Mouse (Mus musculus): Measurements from ENCODE around the gene Peli2. TPM values are rescaled to one million over a fixed set of nuclear protein-coding genes. Genes with fewer than 3 reads are reported as not detected.

Peli2 gene
- total and polyA plus RNA-seq, 3 experiments: 10.1 to 20.3 (median 17.2) TPM

DNA sequence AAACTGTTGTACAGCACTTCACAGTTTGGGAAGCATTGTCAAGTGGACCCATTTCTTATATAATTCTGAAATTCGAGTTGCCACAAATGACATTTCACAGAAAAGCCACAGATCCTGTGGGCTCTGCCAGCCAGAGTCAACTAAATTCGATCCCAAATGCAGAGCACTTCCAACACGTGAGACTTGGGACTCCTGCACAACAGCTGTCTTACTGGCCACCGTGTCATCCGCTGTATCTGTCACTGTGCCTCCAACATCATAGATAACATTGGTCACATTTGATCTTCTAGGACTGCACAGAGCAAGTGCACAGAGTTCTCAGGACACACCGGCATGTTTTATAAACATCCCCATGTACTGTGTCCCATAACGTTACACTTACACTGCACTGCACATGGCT is 14.2 kb upstream of the Peli2 start:
- Histone ChIP-seq H3K27ac (no peak overlapping the region), H3K4me1 (ENCODE audit: control insufficient read depth, insufficient read depth, low read length) (no peaks in the 10 kb centered on the region), H3K27me3 (ENCODE audit: control insufficient read depth, insufficient read depth, low read length) (no peaks in the 10 kb centered on the region), H3K4me3 (no peak overlapping the region), H3K9ac (ENCODE audit: low read depth, low read length) (no peak overlapping the region), H3K79me2 (replicated peaks; ENCODE audit: control insufficient read depth, insufficient read depth, low read length) (no peaks in the 10 kb centered on the region), H3K36me3 (ENCODE audit: control insufficient read depth, insufficient read depth, low read length) (no peaks in the 10 kb centered on the region)
- no peak for TF ChIP-seq POLR2A (IDR thresholded peaks at IDR 0.05; ENCODE audit: insufficient read depth, low read depth, low read length)
- DNase-seq: no peak
- 77% methylated on average over 7 of the region's 7 CpGs for WGBS
- intact Hi-C loops (cut with DNase I): no loop called here

- H3K9ac ChIP-seq (ENCODE audit: low read depth, low read length): no peak overlapping the region
- H3K4me1 ChIP-seq (ENCODE audit: control insufficient read depth, insufficient read depth, low read length): peaks cover 2% of the 10 kb centered on the region
- intact Hi-C loops (cut with DNase I): no loop called here
- no peaks in the 10 kb centered on the region for H3K79me2 ChIP-seq (replicated peaks; ENCODE audit: control insufficient read depth, insufficient read depth, low read length)
- TF ChIP-seq POLR2A (IDR thresholded peaks at IDR 0.05; ENCODE audit: insufficient read depth, low read depth, low read length): no peak
- TF ChIP-seq CTCF (IDR thresholded peaks at IDR 0.05): no peak
- TF ChIP-seq EP300 (IDR thresholded peaks at IDR 0.05; ENCODE audit: insufficient read depth, low read depth, low read length): no peak
- H3K4me3 ChIP-seq: no peak overlapping the region
- WGBS: 90% methylated on average over 5 of the region's 5 CpGs
- DNase-seq: no peak
- H3K27ac ChIP-seq: no peak overlapping the region
- no peaks in the 10 kb centered on the region for H3K36me3 ChIP-seq (ENCODE audit: control insufficient read depth, insufficient read depth, low read length)
- no peaks in the 10 kb centered on the region for H3K27me3 ChIP-seq (ENCODE audit: control insufficient read depth, insufficient read depth, low read length)
Observed at GRCm38 (mm10) chr14:48117986-48118385, 2.6 kb upstream of the Peli2 start.

DNA sequence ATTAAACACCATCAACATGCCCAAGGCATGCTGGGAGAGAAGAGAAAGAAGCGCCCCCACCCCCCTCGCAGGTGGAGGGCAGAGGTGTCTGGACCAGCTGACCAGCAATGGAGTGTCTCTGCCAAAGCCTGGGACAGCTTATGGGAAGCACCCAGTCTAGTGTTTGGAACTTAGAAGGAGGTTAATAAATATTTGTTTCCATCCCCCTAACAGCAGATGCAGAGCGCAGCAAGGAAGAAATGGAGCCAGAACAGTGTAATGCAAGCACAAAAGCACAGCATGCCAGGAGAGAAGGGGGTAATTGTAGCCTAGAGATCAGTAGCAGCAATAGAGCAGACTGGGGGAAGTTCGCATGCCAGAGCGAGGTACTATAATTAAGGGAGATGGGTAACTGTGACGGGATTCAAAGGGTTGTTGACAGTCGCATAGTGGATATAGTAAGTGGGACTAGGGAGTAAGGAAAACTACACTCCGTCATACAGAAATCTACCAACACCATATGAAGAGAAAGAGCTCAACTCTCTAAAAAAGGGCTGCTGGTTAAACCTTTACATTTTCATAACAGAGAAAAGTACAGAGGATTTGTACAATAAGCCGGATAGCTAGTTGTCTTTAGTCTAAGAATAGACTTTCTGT is 1.5 kb upstream of the Peli2 start:
- TF ChIP-seq EP300 (IDR thresholded peaks at IDR 0.05; ENCODE audit: insufficient read depth, low read depth, low read length) (no peak), CTCF (IDR thresholded peaks at IDR 0.05) (no peak), POLR2A (IDR thresholded peaks at IDR 0.05; ENCODE audit: insufficient read depth, low read depth, low read length) (no peak)
- intact Hi-C loops (cut with DNase I): no loop called here
- no peaks in the 10 kb centered on the region for H3K27me3 ChIP-seq (ENCODE audit: control insufficient read depth, insufficient read depth, low read length)

GRCm38 (mm10) chr14:48119648-48120270 is 864 bp upstream of the Peli2 start:
- intact Hi-C loops (cut with DNase I): loop anchor here (5.0 kb wide), 3 partner anchors 83 to 238 kb away; no protein-coding TSS in a partner anchor
- no peak for DNase-seq
- TF ChIP-seq EP300 (IDR thresholded peaks at IDR 0.05; ENCODE audit: insufficient read depth, low read depth, low read length): no peak
- TF ChIP-seq CTCF (IDR thresholded peaks at IDR 0.05): no peak
- no peak for TF ChIP-seq POLR2A (IDR thresholded peaks at IDR 0.05; ENCODE audit: insufficient read depth, low read depth, low read length)
- 15% methylated on average over 17 of the region's 17 CpGs for WGBS
- Histone ChIP-seq H3K4me3 (peak overlapping the region; percentile 65), H3K27me3 (ENCODE audit: control insufficient read depth, insufficient read depth, low read length) (no peaks in the 10 kb centered on the region), H3K27ac (peak overlapping the region; percentile 91), H3K4me1 (ENCODE audit: control insufficient read depth, insufficient read depth, low read length) (peaks cover 4% of the 10 kb centered on the region), H3K36me3 (ENCODE audit: control insufficient read depth, insufficient read depth, low read length) (no peaks in the 10 kb centered on the region), H3K9ac (ENCODE audit: low read depth, low read length) (no peak overlapping the region), H3K79me2 (replicated peaks; ENCODE audit: control insufficient read depth, insufficient read depth, low read length) (peaks cover 1% of the 10 kb centered on the region; the same call in 1 of the 2 replicates)

More for the DNA sequence above, 1.5 kb upstream of the Peli2 start:
- no peak overlapping the region for H3K27ac ChIP-seq
- H3K36me3 ChIP-seq (ENCODE audit: control insufficient read depth, insufficient read depth, low read length): no peaks in the 10 kb centered on the region
- no peak overlapping the region for H3K9ac ChIP-seq (ENCODE audit: low read depth, low read length)
- H3K4me3 ChIP-seq: no peak overlapping the region
- H3K79me2 ChIP-seq (replicated peaks; ENCODE audit: control insufficient read depth, insufficient read depth, low read length): 0 out of 2 replicates have a peak, but pooled peaks cover 1% of the 10 kb centered on the region
- peaks cover 4% of the 10 kb centered on the region for H3K4me1 ChIP-seq (ENCODE audit: control insufficient read depth, insufficient read depth, low read length)
- WGBS: 43% methylated on average over 9 of the region's 9 CpGs
- no peak for DNase-seq

- H3K4me3 ChIP-seq: peak overlapping the region; percentile 65
- intact Hi-C loops (cut with DNase I): loop anchor here (5.0 kb wide), 3 partner anchors 82 to 237 kb away; no protein-coding TSS in a partner anchor
- peaks cover 6% of the 10 kb centered on the region for H3K4me1 ChIP-seq (ENCODE audit: control insufficient read depth, insufficient read depth, low read length)
- H3K79me2 ChIP-seq (replicated peaks; ENCODE audit: control insufficient read depth, insufficient read depth, low read length): peaks cover 1% of the 10 kb centered on the region
- H3K27me3 ChIP-seq (ENCODE audit: control insufficient read depth, insufficient read depth, low read length): no peaks in the 10 kb centered on the region
- peak overlapping the region; percentile 98 for H3K9ac ChIP-seq (ENCODE audit: low read depth, low read length)
- WGBS: under 1% methylated on average over 10 of the region's 10 CpGs
- TF ChIP-seq EP300 (IDR thresholded peaks at IDR 0.05; ENCODE audit: insufficient read depth, low read depth, low read length): no peak
- no peak for TF ChIP-seq POLR2A (IDR thresholded peaks at IDR 0.05; ENCODE audit: insufficient read depth, low read depth, low read length)
- TF ChIP-seq CTCF (IDR thresholded peaks at IDR 0.05): no peak
- no peak for DNase-seq
- peak overlapping the region; percentile 91 for H3K27ac ChIP-seq
- H3K36me3 ChIP-seq (ENCODE audit: control insufficient read depth, insufficient read depth, low read length): no peaks in the 10 kb centered on the region
Observed at GRCm38 (mm10) chr14:48120443-48120751, 226 bp upstream of the Peli2 start.

Data from heart, adult 2 months (tissue).